Mouse (Mus musculus): ENCODE results near the gene Dph6. TPM values are rescaled to one million over a fixed set of nuclear protein-coding genes. Genes with fewer than 3 reads are reported as not detected.

Dph6 gene
- polyA plus RNA-seq, 1 experiment from 2014 or later = 18.3 TPM

DNA sequence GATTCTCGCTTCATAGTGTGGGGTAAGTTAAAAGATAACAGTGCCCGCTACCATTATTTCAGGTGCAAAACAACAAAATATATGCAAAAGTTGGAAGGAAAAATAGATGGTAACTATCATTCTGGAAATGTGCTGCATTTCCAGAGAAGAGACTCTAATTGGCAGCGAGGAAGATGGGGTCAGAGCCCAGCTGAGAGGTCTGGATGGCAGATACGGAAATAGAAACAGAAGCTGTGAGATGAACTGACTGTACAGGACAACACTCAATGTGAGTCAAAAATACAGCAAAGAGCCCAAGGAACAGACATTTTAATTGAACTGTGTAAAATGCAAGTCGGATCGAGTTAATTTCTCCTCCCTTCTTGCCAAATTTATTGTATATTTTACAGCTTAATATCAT, 114.3 kb downstream of the Dph6 start:
- Histone ChIP-seq H3K27ac (replicated peaks in 1 of 2; ENCODE audit: control insufficient read depth in 1 of 2, insufficient read depth in 1 of 2, low read depth in 2 of 2, low read length in 2 of 2) (no peak overlapping the region), H3K4me2 (ENCODE audit: low read length) (no peak overlapping the region), H3K9me3 (ENCODE audit: control insufficient read depth, low read length) (no peaks in the 10 kb centered on the region), H3K36me3 (ENCODE audit: control insufficient read depth, insufficient read depth, low read length) (no peaks in the 10 kb centered on the region), H3K9ac (ENCODE audit: low read length) (no peak overlapping the region), H3K4me1 (ENCODE audit: control insufficient read depth in 2 of 2, insufficient read depth in 2 of 2, low read length in 2 of 2) (no peaks in the 10 kb centered on the region), H3K4me3 (ENCODE audit: control insufficient read depth in 1 of 2, insufficient read depth in 1 of 2, low read depth in 1 of 2, low read length in 2 of 2) (no peak overlapping the region), H3K27me3 (ENCODE audit: control insufficient read depth, insufficient read depth, low read length) (no peaks in the 10 kb centered on the region)
- no peak for ATAC-seq (ENCODE audit: insufficient number of reproducible peaks, insufficient read depth, low FRiP score, low read depth)
- WGBS = 75% methylated on average over 6 of the region's 6 CpGs

DNA sequence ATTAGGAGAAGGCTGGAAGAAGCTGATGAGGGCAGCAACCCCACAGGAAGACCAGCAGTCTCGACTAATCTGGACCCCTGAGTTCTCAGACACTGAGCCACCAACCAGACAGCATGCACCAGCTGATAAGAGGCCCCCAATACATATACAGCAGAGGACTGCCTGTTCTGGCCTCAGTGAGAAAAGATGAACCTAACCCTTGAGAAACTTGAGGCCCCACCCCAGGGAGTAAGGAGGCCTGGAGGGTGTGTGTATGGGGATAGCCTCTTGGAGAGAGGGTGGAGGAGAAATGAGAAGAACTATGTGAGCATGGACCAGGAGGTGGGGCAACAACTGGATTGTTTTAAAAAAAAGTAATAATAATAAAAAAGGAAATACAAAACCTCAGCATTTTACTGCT, 118.7 kb downstream of the Dph6 start:
- Histone ChIP-seq H3K4me3 (ENCODE audit: control insufficient read depth in 1 of 2, insufficient read depth in 1 of 2, low read depth in 1 of 2, low read length in 2 of 2) (no peak overlapping the region), H3K36me3 (ENCODE audit: control insufficient read depth, insufficient read depth, low read length) (no peaks in the 10 kb centered on the region), H3K4me2 (ENCODE audit: low read length) (no peak overlapping the region), H3K27me3 (ENCODE audit: control insufficient read depth, insufficient read depth, low read length) (no peaks in the 10 kb centered on the region), H3K27ac (replicated peaks in 1 of 2; ENCODE audit: control insufficient read depth in 1 of 2, insufficient read depth in 1 of 2, low read depth in 2 of 2, low read length in 2 of 2) (no peak overlapping the region), H3K4me1 (ENCODE audit: control insufficient read depth in 2 of 2, insufficient read depth in 2 of 2, low read length in 2 of 2) (no peaks in the 10 kb centered on the region), H3K9ac (ENCODE audit: low read length) (no peak overlapping the region), H3K9me3 (ENCODE audit: control insufficient read depth, low read length) (no peaks in the 10 kb centered on the region)
- ATAC-seq (ENCODE audit: insufficient number of reproducible peaks, insufficient read depth, low FRiP score, low read depth) = no peak
- WGBS = 8% methylated on average over 1 of the region's 1 CpGs

GRCm38 (mm10) chr2:114531010-114531756, 123.6 kb downstream of the Dph6 start:
- no peaks in the 10 kb centered on the region for H3K4me1 ChIP-seq (ENCODE audit: control insufficient read depth in 2 of 2, insufficient read depth in 2 of 2, low read length in 2 of 2)
- H3K9ac ChIP-seq (ENCODE audit: low read length) = no peak overlapping the region
- no peaks in the 10 kb centered on the region for H3K36me3 ChIP-seq (ENCODE audit: control insufficient read depth, insufficient read depth, low read length)
- no peak overlapping the region for H3K27ac ChIP-seq (replicated peaks in 1 of 2; ENCODE audit: control insufficient read depth in 1 of 2, insufficient read depth in 1 of 2, low read depth in 2 of 2, low read length in 2 of 2)
- no peak overlapping the region for H3K4me2 ChIP-seq (ENCODE audit: low read length)
- no peaks in the 10 kb centered on the region for H3K27me3 ChIP-seq (ENCODE audit: control insufficient read depth, insufficient read depth, low read length)
- no peak for ATAC-seq (ENCODE audit: insufficient number of reproducible peaks, insufficient read depth, low FRiP score, low read depth)
- no peaks in the 10 kb centered on the region for H3K9me3 ChIP-seq (ENCODE audit: control insufficient read depth, low read length)
- WGBS = 53% methylated on average over 5 of the region's 5 CpGs
- H3K4me3 ChIP-seq (ENCODE audit: control insufficient read depth in 1 of 2, insufficient read depth in 1 of 2, low read depth in 1 of 2, low read length in 2 of 2) = no peak overlapping the region

- Histone ChIP-seq H3K27ac (replicated peaks in 1 of 2; ENCODE audit: control insufficient read depth in 1 of 2, insufficient read depth in 1 of 2, low read depth in 2 of 2, low read length in 2 of 2) (no peak overlapping the region), H3K4me1 (ENCODE audit: control insufficient read depth in 2 of 2, insufficient read depth in 2 of 2, low read length in 2 of 2) (no peaks in the 10 kb centered on the region), H3K9ac (ENCODE audit: low read length) (no peak overlapping the region), H3K4me2 (ENCODE audit: low read length) (no peak overlapping the region), H3K36me3 (ENCODE audit: control insufficient read depth, insufficient read depth, low read length) (0 out of 2 replicates have a peak, but pooled peaks cover 4% of the 10 kb centered on the region), H3K4me3 (ENCODE audit: control insufficient read depth in 1 of 2, insufficient read depth in 1 of 2, low read depth in 1 of 2, low read length in 2 of 2) (no peak overlapping the region), H3K27me3 (ENCODE audit: control insufficient read depth, insufficient read depth, low read length) (no peaks in the 10 kb centered on the region), H3K9me3 (ENCODE audit: control insufficient read depth, low read length) (no peaks in the 10 kb centered on the region)
- 91% methylated on average over 5 of the region's 5 CpGs for WGBS
- ATAC-seq (ENCODE audit: insufficient number of reproducible peaks, insufficient read depth, low FRiP score, low read depth) = no peak
Observed at GRCm38 (mm10) chr2:114520414-114520813, 134.3 kb downstream of the Dph6 start.

- Histone ChIP-seq H3K4me1 (ENCODE audit: control insufficient read depth in 2 of 2, insufficient read depth in 2 of 2, low read length in 2 of 2) (no peaks in the 10 kb centered on the region), H3K4me2 (ENCODE audit: low read length) (no peak overlapping the region), H3K36me3 (ENCODE audit: control insufficient read depth, insufficient read depth, low read length) (0 out of 2 replicates have a peak, but pooled peaks cover 4% of the 10 kb centered on the region), H3K27me3 (ENCODE audit: control insufficient read depth, insufficient read depth, low read length) (no peaks in the 10 kb centered on the region), H3K27ac (replicated peaks in 1 of 2; ENCODE audit: control insufficient read depth in 1 of 2, insufficient read depth in 1 of 2, low read depth in 2 of 2, low read length in 2 of 2) (no peak overlapping the region), H3K9ac (ENCODE audit: low read length) (no peak overlapping the region), H3K9me3 (ENCODE audit: control insufficient read depth, low read length) (no peaks in the 10 kb centered on the region), H3K4me3 (ENCODE audit: control insufficient read depth in 1 of 2, insufficient read depth in 1 of 2, low read depth in 1 of 2, low read length in 2 of 2) (no peak overlapping the region)
- 78% methylated on average over 3 of the region's 3 CpGs for WGBS
- no peak for ATAC-seq (ENCODE audit: insufficient number of reproducible peaks, insufficient read depth, low FRiP score, low read depth)
Observed at GRCm38 (mm10) chr2:114519907-114520306, 134.9 kb downstream of the Dph6 start.

GRCm38 (mm10) chr2:114492398-114492797, 162.4 kb downstream of the Dph6 start:
- WGBS = 63% methylated on average over 3 of the region's 3 CpGs

GRCm38 (mm10) chr2:114491907-114492306, 162.9 kb downstream of the Dph6 start:
- Histone ChIP-seq H3K4me3 (ENCODE audit: control insufficient read depth in 1 of 2, insufficient read depth in 1 of 2, low read depth in 1 of 2, low read length in 2 of 2) (no peak overlapping the region), H3K9ac (ENCODE audit: low read length) (no peak overlapping the region), H3K36me3 (ENCODE audit: control insufficient read depth, insufficient read depth, low read length) (no peaks in the 10 kb centered on the region), H3K4me2 (ENCODE audit: low read length) (no peak overlapping the region), H3K4me1 (ENCODE audit: control insufficient read depth in 2 of 2, insufficient read depth in 2 of 2, low read length in 2 of 2) (no peaks in the 10 kb centered on the region), H3K9me3 (ENCODE audit: control insufficient read depth, low read length) (no peaks in the 10 kb centered on the region), H3K27me3 (ENCODE audit: control insufficient read depth, insufficient read depth, low read length) (no peaks in the 10 kb centered on the region), H3K27ac (replicated peaks in 1 of 2; ENCODE audit: control insufficient read depth in 1 of 2, insufficient read depth in 1 of 2, low read depth in 2 of 2, low read length in 2 of 2) (no peak overlapping the region)
- 86% methylated on average over 3 of the region's 3 CpGs for WGBS
- no peak for ATAC-seq (ENCODE audit: insufficient number of reproducible peaks, insufficient read depth, low FRiP score, low read depth)

More at GRCm38 (mm10) chr2:114492398-114492797, 162.4 kb downstream of the Dph6 start:
- H3K27ac ChIP-seq (replicated peaks in 1 of 2; ENCODE audit: control insufficient read depth in 1 of 2, insufficient read depth in 1 of 2, low read depth in 2 of 2, low read length in 2 of 2) = no peak overlapping the region
- H3K4me1 ChIP-seq (ENCODE audit: control insufficient read depth in 2 of 2, insufficient read depth in 2 of 2, low read length in 2 of 2) = no peaks in the 10 kb centered on the region
- H3K27me3 ChIP-seq (ENCODE audit: control insufficient read depth, insufficient read depth, low read length) = no peaks in the 10 kb centered on the region
- no peaks in the 10 kb centered on the region for H3K36me3 ChIP-seq (ENCODE audit: control insufficient read depth, insufficient read depth, low read length)
- H3K9me3 ChIP-seq (ENCODE audit: control insufficient read depth, low read length) = no peaks in the 10 kb centered on the region
- H3K4me3 ChIP-seq (ENCODE audit: control insufficient read depth in 1 of 2, insufficient read depth in 1 of 2, low read depth in 1 of 2, low read length in 2 of 2) = no peak overlapping the region
- no peak for ATAC-seq (ENCODE audit: insufficient number of reproducible peaks, insufficient read depth, low FRiP score, low read depth)
- no peak overlapping the region for H3K9ac ChIP-seq (ENCODE audit: low read length)
- no peak overlapping the region for H3K4me2 ChIP-seq (ENCODE audit: low read length)

DNA sequence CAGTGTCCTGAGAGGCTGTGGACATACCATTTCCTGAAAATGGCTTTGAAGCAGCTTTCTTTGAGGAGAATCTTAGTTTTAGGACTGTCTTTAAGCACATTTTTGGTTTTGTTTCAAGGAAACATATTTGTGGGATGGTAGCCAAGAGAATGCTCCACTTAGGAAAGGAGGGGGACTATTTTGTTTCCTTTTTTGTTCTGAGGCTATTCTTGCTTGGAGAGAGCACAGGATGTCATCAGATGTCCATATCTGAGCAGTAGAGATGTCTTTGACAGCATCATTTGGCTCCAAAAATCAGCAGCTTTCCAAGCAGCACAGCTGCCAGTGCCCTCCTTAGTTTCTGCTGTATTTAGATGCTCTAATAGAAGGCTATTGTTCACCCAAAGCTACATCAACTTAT, 167.8 kb downstream of the Dph6 start:
- Histone ChIP-seq H3K4me3 (ENCODE audit: control insufficient read depth in 1 of 2, insufficient read depth in 1 of 2, low read depth in 1 of 2, low read length in 2 of 2) (no peak overlapping the region), H3K4me1 (ENCODE audit: control insufficient read depth in 2 of 2, insufficient read depth in 2 of 2, low read length in 2 of 2) (no peaks in the 10 kb centered on the region), H3K36me3 (ENCODE audit: control insufficient read depth, insufficient read depth, low read length) (no peaks in the 10 kb centered on the region), H3K4me2 (ENCODE audit: low read length) (no peak overlapping the region), H3K9ac (ENCODE audit: low read length) (no peak overlapping the region), H3K9me3 (ENCODE audit: control insufficient read depth, low read length) (no peaks in the 10 kb centered on the region), H3K27ac (replicated peaks in 1 of 2; ENCODE audit: control insufficient read depth in 1 of 2, insufficient read depth in 1 of 2, low read depth in 2 of 2, low read length in 2 of 2) (no peak overlapping the region), H3K27me3 (ENCODE audit: control insufficient read depth, insufficient read depth, low read length) (no peaks in the 10 kb centered on the region)
- no peak for ATAC-seq (ENCODE audit: insufficient number of reproducible peaks, insufficient read depth, low FRiP score, low read depth)

Data from heart, embryonic 14.5 days (tissue).